30 mouse cellular contexts compared by ENCODE assay signal in the genomic region with DNA sequence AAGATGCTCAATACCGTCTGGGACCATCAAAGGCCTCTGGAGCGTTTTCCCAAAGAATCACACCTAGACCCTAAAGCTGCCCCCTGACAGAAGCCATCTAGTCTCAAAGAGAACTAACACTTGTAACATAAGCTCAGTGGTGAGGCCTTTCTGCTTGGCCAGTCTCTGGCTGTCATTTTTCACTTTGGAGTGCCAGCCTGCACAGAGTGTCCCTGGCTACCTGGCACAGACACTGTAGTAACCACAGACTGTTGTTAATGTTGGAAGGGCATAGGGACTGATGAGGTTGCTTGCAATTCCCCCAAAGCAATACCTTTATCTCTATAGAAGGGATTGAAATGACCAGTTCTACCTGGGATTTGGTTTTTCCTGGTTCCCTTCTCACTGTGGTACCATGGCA. TPM values are rescaled to one million over a fixed set of nuclear protein-coding genes. Genes with fewer than 3 reads are reported as not detected.
"Had no signal": no experiment of that assay in that cellular context is flagged by ENCODE, and none has a peak within 500 bp of the region (broad histone marks: within the 10 kb centered on the region; RNA-seq: fewer than 3 reads in every experiment).

No protein-coding gene starts in this region.

- H3K4me3 ChIP-seq: heart, adult 2 months; heart, embryonic 13.5 days; heart, embryonic 15.5 days; hindbrain, embryonic 13.5 days; hindbrain, embryonic 15.5 days; kidney, embryonic 15.5 days; left cerebral cortex, adult 2 months; limb, embryonic 10.5 days; limb, embryonic 12.5 days; liver, embryonic 13.5 days; liver, embryonic 15.5 days had no signal

- H3K9me3 ChIP-seq: heart, embryonic 13.5 days; heart, embryonic 15.5 days; hindbrain, embryonic 13.5 days; hindbrain, embryonic 15.5 days; kidney, embryonic 15.5 days; limb, embryonic 10.5 days; limb, embryonic 12.5 days; liver, embryonic 13.5 days; liver, embryonic 15.5 days had no signal

- H3K9ac ChIP-seq: heart, embryonic 13.5 days; heart, embryonic 15.5 days; hindbrain, embryonic 13.5 days; hindbrain, embryonic 15.5 days; kidney, embryonic 15.5 days; limb, embryonic 12.5 days; liver, embryonic 13.5 days; liver, embryonic 15.5 days; liver, postnatal 0 days had no signal

- H3K4me1 ChIP-seq: heart, embryonic 15.5 days; hindbrain, embryonic 13.5 days; hindbrain, embryonic 15.5 days; kidney, embryonic 15.5 days; limb, embryonic 10.5 days; limb, embryonic 12.5 days had no signal

- H3K4me2 ChIP-seq: heart, embryonic 11.5 days; heart, embryonic 13.5 days; heart, embryonic 15.5 days; hindbrain, embryonic 13.5 days; hindbrain, embryonic 15.5 days; kidney, embryonic 15.5 days; limb, embryonic 12.5 days; liver, embryonic 11.5 days; liver, embryonic 13.5 days; liver, embryonic 15.5 days had no signal

- ATAC-seq: hindbrain, postnatal 0 days; intestine, embryonic 16.5 days; liver, postnatal 0 days had no signal

- H3K27ac ChIP-seq: heart, adult 2 months; heart, embryonic 13.5 days; heart, embryonic 15.5 days; hindbrain, embryonic 13.5 days; hindbrain, embryonic 15.5 days; hindbrain, postnatal 0 days; kidney, embryonic 15.5 days; kidney, postnatal 0 days; left cerebral cortex, adult 2 months; limb, embryonic 10.5 days; limb, embryonic 12.5 days; liver, embryonic 13.5 days; liver, embryonic 15.5 days had no signal

- H3K27me3 ChIP-seq: heart, embryonic 13.5 days; heart, embryonic 15.5 days; hindbrain, embryonic 13.5 days; hindbrain, embryonic 15.5 days; kidney, embryonic 15.5 days; limb, embryonic 12.5 days; liver, embryonic 13.5 days; liver, embryonic 15.5 days had no signal

- DNase-seq: gastrocnemius, postnatal 10 days; heart, adult 2 months; heart, postnatal 14 days; heart, postnatal 36 days; kidney, adult 11 months; kidney, adult 2 months; kidney, adult 9 months; kidney, postnatal 14 days; kidney, postnatal 36 days; layer of hippocampus, adult 9-11 months; layer of hippocampus, postnatal 36 days; liver; liver, embryonic 13.5 days; liver, postnatal 0 days had no signal

RNA-seq across cellular contexts. Expression of a gene that starts 10.6 kb away (rescaled TPM):
- total RNA-seq: heart, adult 2 months; hematopoietic stem cell, adult 5-6 weeks; hindbrain, postnatal 0 days had no signal
- polyA plus RNA-seq: heart, adult 2 months; hindbrain, embryonic 13.5 days; hindbrain, postnatal 0 days; kidney, adult 2 months; large intestine, adult 2 months had no signal
